Mouse (Mus musculus): Measurements from ENCODE around the gene Fam161a.

DNA sequence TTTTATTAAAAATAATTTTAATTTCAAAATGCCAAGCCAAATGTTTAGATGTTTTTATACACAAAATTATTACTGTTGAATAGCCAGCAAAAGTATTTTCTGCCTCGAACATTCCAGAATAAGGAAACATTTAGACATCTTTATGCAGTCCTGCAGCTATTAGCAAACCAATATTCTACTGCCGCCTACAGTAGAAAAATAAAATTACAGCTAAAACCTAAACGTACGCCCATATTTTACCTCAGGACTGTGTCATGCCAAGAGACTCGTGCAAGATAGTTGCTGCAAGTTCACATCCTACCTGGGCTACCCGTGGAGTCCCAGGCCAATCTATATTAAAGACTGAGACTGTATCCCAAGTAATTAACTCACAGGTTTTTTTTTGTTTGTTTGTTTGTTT is 37.8 kb upstream of the Fam161a start:
- TF ChIP-seq CTCF (IDR thresholded peaks at IDR 0.05; ENCODE audit: low read depth, low read length), result no peak
- TF ChIP-seq POLR2A (IDR thresholded peaks at IDR 0.05; ENCODE audit: extremely low read depth, insufficient read depth, low read length), result no peak
